Mouse (Mus musculus) liver, embryonic 14.5 days (tissue): ENCODE results near the gene Fitm1. TPM values are rescaled to one million over a fixed set of nuclear protein-coding genes. Genes with fewer than 3 reads are reported as not detected.

Experiments
- ATAC-seq: fragments of 200-750 bp; cut with Nextera tagmentation; 2 replicates; pipeline ENCODE4 v1.8.0; 2017; ENCODE audit warnings: moderate number of reproducible peaks, mild to moderate bottlenecking, moderate library complexity; ENCODE audit not compliant: insufficient read depth
- DNase-seq, 3 experiments: peaks; one replicate each; pipeline ENCODE4 v3.0.0-alpha.2; 2012 to 2013; ENCODE audit warnings: low read depth in 3 of 3, low spot score in 3 of 3
- H3K27ac ChIP-seq: fragments of 300-500 bp; sonication (generic); 2 replicates; pipeline ENCODE4 v1.5.1; 2014; ENCODE audit warnings: moderate library complexity, mild to moderate bottlenecking, control low read depth, inconsistent platforms
- H3K27me3 ChIP-seq: fragments of 300-500 bp; sonication (generic); 2 replicates; pipeline ENCODE4 v1.6.1; 2014; ENCODE audit warnings: mild to moderate bottlenecking, low read length, moderate library complexity; ENCODE audit not compliant: control insufficient read depth, insufficient read depth
- H3K36me3 ChIP-seq: fragments of 300-500 bp; sonication (generic); replicated peaks from 2 replicates; pipeline ENCODE4 v1.6.1; 2014; ENCODE audit warnings: low read depth; ENCODE audit not compliant: control insufficient read depth, insufficient read depth
- H3K4me1 ChIP-seq, 2 experiments: fragments of 200-500 bp in 1 of 2; fragments of 300-500 bp in 1 of 2; sonication (generic) in 1 of 2; replicated peaks; 2 replicates each; pipeline ENCODE4 v1.6.1; 2012 to 2014; ENCODE audit warnings: antibody characterized with exemption in 1 of 2, inconsistent platforms in 1 of 2, low read length in 1 of 2; ENCODE audit not compliant: control insufficient read depth in 2 of 2, insufficient read depth in 2 of 2
- H3K4me2 ChIP-seq: fragments of 300-500 bp; sonication (generic); 2 replicates; pipeline ENCODE4 v1.6.1; 2014; ENCODE audit warnings: low read depth, mild to moderate bottlenecking, control low read depth, moderate library complexity
- H3K4me3 ChIP-seq, 2 experiments: fragments of 200-500 bp in 1 of 2; fragments of 300-500 bp in 1 of 2; sonication (generic) in 1 of 2; 2 replicates each; pipeline ENCODE4 v1.5.1; 2012 to 2014; ENCODE audit warnings: low read depth in 2 of 2, low read length in 2 of 2, mild to moderate bottlenecking in 2 of 2, control low read depth in 1 of 2, inconsistent platforms in 1 of 2, moderate library complexity in 1 of 2; ENCODE audit not compliant: insufficient read depth in 1 of 2
- H3K9ac ChIP-seq: fragments of 300-500 bp; sonication (generic); replicated peaks from 2 replicates; pipeline ENCODE4 v1.6.1; 2014; ENCODE audit warnings: mild to moderate bottlenecking, control low read depth, moderate library complexity
- H3K9me3 ChIP-seq: fragments of 300-500 bp; sonication (generic); 2 replicates; pipeline ENCODE4 v1.6.1; 2016; ENCODE audit warnings: low read length, mixed read lengths; ENCODE audit not compliant: control insufficient read depth
- CTCF ChIP-seq: IDR thresholded peaks from 2 replicates; pipeline ENCODE4 v1.5.1; 2016; ENCODE audit warnings: antibody characterized with exemption, low read depth, control low read depth
- EP300 ChIP-seq: IDR thresholded peaks from 2 replicates; pipeline ENCODE4 v1.6.1; 2016; ENCODE audit warnings: antibody characterized with exemption, low read depth
- WGBS: fragments of 180-500 bp; shearing (Covaris S2); extraction: QIAGEN DNeasy Blood & Tissue Kit; methylation state at CpG from one replicate; pipeline ENCODE4 v1.1.7; 2014; ENCODE audit not compliant: insufficient replicate concordance; 5-methylcytosine and 5-hydroxymethylcytosine counted together
- polyA plus RNA-seq, 2 experiments: library from polyadenylated mRNA; depleted of rRNA in 1 of 2; stranded (reverse) in 1 of 2; unstranded in 1 of 2; fragments of >200 nt; fragmentation: Nextera tagmentation in 1 of 2; extraction: Ambion mirVana in 1 of 2; gene quantifications; 2 replicates each; pipeline versions ENCODE4 v1.2.1 to v1.2.3; 2012 to 2014

The Fitm1 gene
- polyA plus RNA-seq (2012; rRNA removed) (0.19 and 0.38 TPM in 2 replicates), polyA plus RNA-seq (2014; fragmentation: Nextera tagmentation; extraction: Ambion mirVana) (0.37 and 0.58 TPM in 2 replicates)

DNA sequence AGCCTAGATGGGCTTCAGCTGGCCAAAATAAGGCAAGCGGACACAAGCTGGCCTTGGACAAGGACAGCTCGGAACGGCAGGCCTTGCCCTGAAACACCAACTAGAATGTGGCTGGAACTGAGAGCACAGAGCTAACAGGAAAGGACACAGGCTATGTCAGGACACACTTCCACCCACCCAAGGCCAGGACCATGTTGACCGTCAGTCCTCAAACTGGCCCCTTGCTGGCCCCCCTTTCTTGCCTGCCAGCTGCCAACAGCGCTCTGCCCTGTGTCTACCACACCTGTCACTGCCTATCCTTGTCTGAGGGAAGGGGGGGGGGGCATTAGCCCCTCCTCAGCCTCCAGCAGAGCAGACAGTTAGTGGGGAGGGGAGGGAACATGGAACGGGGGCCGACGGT is at the start of gene Fitm1:
TSS of gene Fitm1 (plus strand) at position 316 of the 400 bp plus-strand sequence.
- Histone ChIP-seq H3K4me3 (no peak within 1 kb of the TSS), H3K4me2 (no peak within 1 kb of the TSS), H3K4me1 (peaks cover 3 to 12% of the 10 kb centered on the region in 2 experiments; a peak in 3 of 4 replicates), H3K9ac (no peak within 1 kb of the TSS), H3K27me3 (no peaks in the 10 kb centered on the region), H3K27ac (no peak within 1 kb of the TSS), H3K9me3 (no peaks in the 10 kb centered on the region), H3K36me3 (peaks cover 3% of the 10 kb centered on the region; the same call in 1 of the 2 replicates)
- TF ChIP-seq EP300 (no peak), CTCF (no peak)
- DNase-seq: no peak
- WGBS: 67% methylated on average over 8 of the region's 8 CpGs
- ATAC-seq: no peak

DNA sequence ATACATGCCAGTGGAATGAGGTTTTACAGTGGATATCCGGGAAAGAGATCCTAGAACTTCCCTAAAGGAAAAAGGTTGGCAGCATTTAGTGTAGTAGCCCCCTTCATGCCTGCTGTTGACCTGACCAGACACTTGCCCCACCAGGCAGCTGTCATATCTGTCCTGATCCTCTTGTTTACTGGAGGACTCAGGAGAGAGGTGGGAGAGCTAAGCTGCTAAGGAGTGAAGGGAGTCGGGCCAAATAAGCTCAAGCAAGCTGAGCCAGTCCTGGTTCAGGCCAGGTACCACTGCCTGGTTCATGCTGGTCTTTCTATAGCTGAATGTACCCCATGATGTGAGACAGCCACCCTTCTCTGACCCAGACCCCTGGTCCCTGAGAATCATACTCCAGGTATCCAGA is 48.7 kb upstream of the Fitm1 start:
- TF ChIP-seq CTCF (no peak), EP300 (no peak)
- DNase-seq (no peak), ATAC-seq (no peak)
- Histone ChIP-seq H3K36me3 (no peaks in the 10 kb centered on the region), H3K4me1 (no peaks in the 10 kb centered on the region), H3K27me3 (peaks cover 26% of the 10 kb centered on the region), H3K27ac (no peak overlapping the region), H3K9me3 (no peaks in the 10 kb centered on the region), H3K4me3 (no peak overlapping the region), H3K4me2 (no peak overlapping the region), H3K9ac (no peak overlapping the region)
- 50% methylated on average over 2 of the region's 2 CpGs for WGBS

DNA sequence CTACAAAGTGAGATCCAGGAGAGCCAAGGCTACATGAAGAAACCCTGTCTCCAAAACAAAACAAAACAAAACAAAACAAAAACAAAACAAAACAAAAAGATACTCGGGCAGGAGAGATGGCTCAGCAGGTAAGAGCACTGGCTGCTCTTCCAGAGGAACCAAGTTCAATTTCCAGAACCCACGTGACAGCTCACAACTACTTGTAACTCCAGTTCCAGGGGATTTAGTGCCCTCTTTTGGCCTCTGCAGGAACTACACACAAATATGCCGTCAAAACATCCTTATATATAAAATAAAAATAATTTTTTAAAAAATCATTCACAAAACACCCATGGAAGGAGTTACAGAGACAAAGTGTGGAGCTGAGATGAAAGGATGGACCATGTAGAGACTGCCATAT is 47.5 kb upstream of the Fitm1 start:
- H3K9ac ChIP-seq: no peak overlapping the region
- H3K27me3 ChIP-seq: peaks cover 13% of the 10 kb centered on the region
- H3K4me3 ChIP-seq: no peak overlapping the region
- no peak for TF ChIP-seq EP300
- TF ChIP-seq CTCF: peak; percentile 70
- no peak for ATAC-seq
- no peak overlapping the region for H3K27ac ChIP-seq
- WGBS: 10% methylated on average over 3 of the region's 3 CpGs
- no peak overlapping the region for H3K4me2 ChIP-seq
- H3K9me3 ChIP-seq: no peaks in the 10 kb centered on the region
- H3K4me1 ChIP-seq: no peaks in the 10 kb centered on the region
- peak in 2 of 3 experiments; percentile 36 to 50 for DNase-seq
- H3K36me3 ChIP-seq: no peaks in the 10 kb centered on the region

DNA sequence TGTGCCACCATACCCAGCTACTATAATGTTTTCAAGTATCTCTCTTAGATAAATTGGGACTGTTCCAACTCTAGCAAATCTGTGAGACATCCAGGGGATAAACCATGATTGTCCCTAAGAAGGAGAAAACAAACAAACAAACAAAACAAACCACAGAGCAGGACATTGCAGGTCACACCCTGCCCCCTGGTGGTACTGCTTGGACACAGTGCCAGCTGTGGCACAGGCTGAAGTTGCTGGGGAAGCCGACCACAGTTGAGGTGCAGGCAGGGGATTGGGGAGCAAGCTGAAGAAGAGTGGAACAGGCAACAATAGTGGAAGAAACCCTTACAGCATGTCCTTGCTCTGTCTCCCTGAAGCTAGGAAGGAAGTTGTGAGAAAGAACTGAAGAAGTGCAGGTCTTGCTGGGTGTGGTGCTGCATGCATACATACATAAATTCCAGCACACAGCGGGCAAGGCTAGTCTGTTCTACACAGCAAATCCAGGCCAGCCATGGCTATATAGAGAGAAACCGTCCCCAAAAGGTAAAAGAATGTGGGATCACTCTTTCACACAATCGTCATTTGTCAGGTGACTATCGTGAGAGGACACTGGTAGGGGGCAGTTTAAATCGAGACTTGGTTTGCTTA is 39.2 kb upstream of the Fitm1 start:
- DNase-seq (no peak), ATAC-seq (no peak)
- H3K4me2 ChIP-seq: no peak overlapping the region
- no peaks in the 10 kb centered on the region for H3K36me3 ChIP-seq
- no peak for TF ChIP-seq EP300
- TF ChIP-seq CTCF: peak; percentile 97
- peaks cover 17 to 22% of the 10 kb centered on the region in 2 experiments for H3K4me1 ChIP-seq
- no peak overlapping the region for H3K9ac ChIP-seq
- no peaks in the 10 kb centered on the region for H3K27me3 ChIP-seq
- no peak overlapping the region for H3K27ac ChIP-seq
- no peaks in the 10 kb centered on the region for H3K9me3 ChIP-seq
- H3K4me3 ChIP-seq: no peak overlapping the region
- WGBS: 48% methylated on average over 6 of the region's 6 CpGs

DNA sequence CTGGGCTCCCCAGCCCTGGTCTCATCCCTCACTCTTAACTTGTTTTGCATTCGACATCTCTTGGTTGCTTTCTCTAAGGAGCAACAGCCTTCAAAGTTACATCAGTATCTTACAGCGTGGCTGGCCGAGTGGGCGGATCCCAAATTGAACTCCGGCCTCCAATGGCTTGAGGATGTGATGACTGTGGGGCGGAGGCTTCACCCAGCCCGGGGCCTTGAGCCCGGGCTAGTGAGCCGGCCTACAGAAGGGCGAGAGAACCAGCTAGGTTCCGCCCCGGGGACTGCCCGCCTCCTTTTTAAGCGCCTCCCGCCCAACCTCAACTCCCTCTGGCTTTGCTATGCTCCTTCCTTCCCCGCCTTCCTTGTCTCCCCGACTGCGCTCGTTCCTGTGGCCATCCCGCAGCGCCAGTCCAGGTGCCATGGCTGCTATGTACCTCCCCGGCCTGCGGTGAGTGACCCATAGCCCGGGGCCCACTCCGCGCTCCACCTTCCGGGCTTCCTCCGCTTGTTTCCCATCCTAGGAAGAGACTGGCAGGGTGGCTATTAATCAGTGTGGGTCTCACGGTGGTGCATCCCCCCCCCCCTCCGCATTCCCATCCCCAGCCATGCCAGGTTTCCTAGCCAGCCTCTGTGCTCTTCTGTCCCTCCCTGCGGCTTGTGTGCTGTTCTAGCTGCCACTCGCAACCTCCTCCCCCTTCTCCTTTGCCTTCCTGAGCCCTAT is 35.2 kb upstream of the Fitm1 start, which contains the start of gene Pck2:
TSS of gene Pck2 (plus strand) at position 200 of the 720 bp plus-strand sequence.
- H3K4me3 ChIP-seq: peak within 1 kb of the TSS; percentile 66 to 79
- H3K9ac ChIP-seq: peak within 1 kb of the TSS; percentile 88
- H3K27me3 ChIP-seq: no peaks in the 10 kb centered on the region
- H3K4me2 ChIP-seq: peak within 1 kb of the TSS; percentile 73
- H3K9me3 ChIP-seq: no peaks in the 10 kb centered on the region
- TF ChIP-seq EP300 (no peak; the same call in 1 of the 2 replicates), CTCF (no peak)
- under 1% methylated on average over 32 of the region's 32 CpGs for WGBS
- peak within 1 kb of the TSS; percentile 86 for H3K27ac ChIP-seq
- peak; percentile 92 to 94 (median 93) for DNase-seq
- H3K4me1 ChIP-seq: peaks cover 20 to 30% of the 10 kb centered on the region in 2 experiments
- peak; percentile 96 for ATAC-seq
- H3K36me3 ChIP-seq: peaks cover 13% of the 10 kb centered on the region
